Comparison of ENCODE assay signal across 19 mouse cellular contexts in the genomic region with DNA sequence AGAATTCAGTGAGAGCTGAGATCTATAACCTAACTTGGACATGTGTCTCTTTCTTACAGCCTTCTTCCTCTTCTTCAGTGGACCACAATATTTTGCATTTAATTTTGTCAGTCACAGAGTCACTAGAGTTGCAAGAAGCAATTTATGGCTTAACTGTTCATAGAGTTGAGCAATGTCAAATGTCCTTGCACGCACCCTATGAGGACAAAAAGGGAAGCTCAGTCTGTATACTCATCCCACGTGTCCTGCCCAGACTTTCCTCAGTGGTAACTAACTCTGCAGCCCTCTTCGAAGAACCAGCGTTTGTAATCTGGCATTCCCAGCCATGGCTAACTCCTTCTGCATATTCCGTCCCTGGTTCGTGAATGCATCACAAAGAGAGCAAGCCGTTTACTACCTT. TPM values are rescaled to one million over a fixed set of nuclear protein-coding genes. Genes with fewer than 3 reads are reported as not detected.
DNase-seq lines count a peak whose midpoint lies in the region; ATAC-seq and TF ChIP-seq lines count a peak whose summit lies in the region.
"Had no signal": no experiment of that assay in that cellular context is flagged by ENCODE, and none has a peak within 500 bp of the region (broad histone marks: within the 10 kb centered on the region; RNA-seq: fewer than 3 reads in every experiment).

No protein-coding gene starts in this region.

- TF ChIP-seq CTCF in lung, embryonic 14.5 days (IDR thresholded peaks at IDR 0.05; ENCODE audit: low read depth): no peak
- no peak for TF ChIP-seq CTCF in lung, adult 2 months (IDR thresholded peaks at IDR 0.05; ENCODE audit: insufficient read depth, low read length)
- TF ChIP-seq CTCF in forebrain, postnatal 0 days (IDR thresholded peaks at IDR 0.05; ENCODE audit: low read depth): no peak

- H3K36me3 ChIP-seq in lung, embryonic 14.5 days (ENCODE audit: insufficient read depth): no peaks in the 10 kb centered on the region
- no peaks in the 10 kb centered on the region for H3K36me3 ChIP-seq in liver, embryonic 16.5 days (ENCODE audit: control insufficient read depth, insufficient read depth)
- no peaks in the 10 kb centered on the region for H3K36me3 ChIP-seq in forebrain, postnatal 0 days (ENCODE audit: insufficient read depth)
- H3K36me3 ChIP-seq in midbrain, embryonic 14.5 days (ENCODE audit: control insufficient read depth, insufficient read depth, low read length): no peaks in the 10 kb centered on the region
- H3K36me3 ChIP-seq: embryonic facial prominence, embryonic 15.5 days; hindbrain, embryonic 13.5 days had no signal

- H3K9me3 ChIP-seq in lung, embryonic 14.5 days (ENCODE audit: low read depth, low read length): no peaks in the 10 kb centered on the region
- no peaks in the 10 kb centered on the region for H3K9me3 ChIP-seq in liver, embryonic 16.5 days (replicated peaks; ENCODE audit: control insufficient read depth, low read length)
- H3K9me3 ChIP-seq in forebrain, postnatal 0 days (ENCODE audit: low read length): no peaks in the 10 kb centered on the region
- H3K9me3 ChIP-seq in midbrain, embryonic 14.5 days (ENCODE audit: control insufficient read depth, low read length): no peaks in the 10 kb centered on the region
- H3K9me3 ChIP-seq: embryonic facial prominence, embryonic 15.5 days; forebrain, embryonic 13.5 days; hindbrain, embryonic 13.5 days had no signal

- H3K4me3 ChIP-seq in lung, embryonic 14.5 days (ENCODE audit: low read depth, low read length): no peak overlapping the region
- H3K4me3 ChIP-seq in lung, adult 2 months (replicated peaks; ENCODE audit: extremely low read depth, low read depth, low read length): no peak overlapping the region
- H3K4me3 ChIP-seq in liver, embryonic 16.5 days (ENCODE audit: low read depth, low read length): no peak overlapping the region
- H3K4me3 ChIP-seq in forebrain, postnatal 0 days (ENCODE audit: low read depth, low read length): no peak overlapping the region
- H3K4me3 ChIP-seq in midbrain, embryonic 14.5 days (replicated peaks; ENCODE audit: low read depth, low read length): no peak overlapping the region
- H3K4me3 ChIP-seq: embryonic facial prominence, embryonic 15.5 days; forebrain, embryonic 13.5 days; hindbrain, embryonic 13.5 days had no signal

- peak; percentile 33 for DNase-seq in lung, embryonic 14.5 days
- no peak for DNase-seq in lung, adult 2 months
- DNase-seq in adrenal gland, postnatal 36 days: peak; percentile 16 to 46
- DNase-seq in forebrain, postnatal 0 days: no peak
- no peak for DNase-seq in midbrain, embryonic 14.5 days
- DNase-seq: cerebellum, adult 11 months; gastrocnemius, postnatal 10 days; kidney, postnatal 10 days; thymus, adult 2 months had no signal

- ATAC-seq in lung, embryonic 14.5 days (ENCODE audit: insufficient read depth): peak; percentile 57; the same call in 1 of the 2 replicates
- peak; percentile 60; the same call in 1 of the 2 replicates for ATAC-seq in liver, embryonic 16.5 days (ENCODE audit: low read depth)
- peak; percentile 97 for ATAC-seq in neutrophil, adult 5-6 weeks (ENCODE audit: extremely low read depth, insufficient number of reproducible peaks, low FRiP score, poor library complexity, severe bottlenecking)
- no peak for ATAC-seq in forebrain, postnatal 0 days
- no peak for ATAC-seq in midbrain, embryonic 14.5 days (ENCODE audit: low FRiP score, low TSS enrichment)
- ATAC-seq: forebrain, embryonic 13.5 days; intestine, embryonic 16.5 days had no signal

- no peak for TF ChIP-seq POLR2A in lung, adult 2 months (IDR thresholded peaks at IDR 0.05; ENCODE audit: borderline replicate concordance, extremely low read depth, low read depth, low read length)

- H3K9ac ChIP-seq in lung, embryonic 14.5 days: no peak overlapping the region
- no peak overlapping the region for H3K9ac ChIP-seq in liver, embryonic 16.5 days (ENCODE audit: low read depth, low read length)
- no peak overlapping the region for H3K9ac ChIP-seq in forebrain, postnatal 0 days
- H3K9ac ChIP-seq in midbrain, embryonic 14.5 days (replicated peaks; ENCODE audit: low read length): no peak overlapping the region
- H3K9ac ChIP-seq: embryonic facial prominence, embryonic 15.5 days; forebrain, embryonic 13.5 days; hindbrain, embryonic 13.5 days had no signal

- WGBS in lung, embryonic 14.5 days: 40% methylated on average over 7 of the region's 7 CpGs
- whole genome bisulfite sequencing in lung, adult 2 months: 53% methylated on average over 7 of the region's 7 CpGs
- WGBS in liver, embryonic 16.5 days (ENCODE audit: insufficient replicate concordance): 33% methylated on average over 7 of the region's 7 CpGs
- 74% methylated on average over 7 of the region's 7 CpGs for WGBS in forebrain, postnatal 0 days
- 78% methylated on average over 7 of the region's 7 CpGs for WGBS in midbrain, embryonic 14.5 days

- H3K27me3 ChIP-seq in lung, embryonic 14.5 days (ENCODE audit: insufficient read depth, low read length): no peaks in the 10 kb centered on the region
- H3K27me3 ChIP-seq in liver, embryonic 16.5 days (ENCODE audit: control insufficient read depth, insufficient read depth, low read depth, low read length): no peaks in the 10 kb centered on the region
- H3K27me3 ChIP-seq in forebrain, postnatal 0 days (ENCODE audit: insufficient read depth, low read length): no peaks in the 10 kb centered on the region
- no peaks in the 10 kb centered on the region for H3K27me3 ChIP-seq in midbrain, embryonic 14.5 days (ENCODE audit: control insufficient read depth, insufficient read depth, low read length)
- H3K27me3 ChIP-seq: embryonic facial prominence, embryonic 15.5 days; forebrain, embryonic 13.5 days; hindbrain, embryonic 13.5 days had no signal

- H3K27ac ChIP-seq in lung, embryonic 14.5 days (ENCODE audit: low read depth): no peak overlapping the region
- H3K27ac ChIP-seq in liver, embryonic 16.5 days (ENCODE audit: low read length): no peak overlapping the region
- H3K27ac ChIP-seq in forebrain, postnatal 0 days (ENCODE audit: low read depth, low read length): no peak overlapping the region
- H3K27ac ChIP-seq in midbrain, embryonic 14.5 days (replicated peaks; ENCODE audit: low read depth, low read length): no peak overlapping the region
- H3K27ac ChIP-seq: embryonic facial prominence, embryonic 15.5 days; forebrain, embryonic 13.5 days; hindbrain, embryonic 13.5 days had no signal

- no peak overlapping the region for H3K4me2 ChIP-seq in lung, embryonic 14.5 days
- H3K4me2 ChIP-seq in liver, embryonic 16.5 days (ENCODE audit: low read depth, low read length): no peak overlapping the region
- H3K4me2 ChIP-seq in forebrain, postnatal 0 days (ENCODE audit: low read depth): no peak overlapping the region
- no peak overlapping the region for H3K4me2 ChIP-seq in midbrain, embryonic 14.5 days (ENCODE audit: low read length)
- H3K4me2 ChIP-seq: embryonic facial prominence, embryonic 15.5 days; forebrain, embryonic 13.5 days; hindbrain, embryonic 13.5 days had no signal

- peaks cover 7% of the 10 kb centered on the region; the same call in 1 of the 2 replicates for H3K4me1 ChIP-seq in lung, embryonic 14.5 days (ENCODE audit: insufficient read depth)
- H3K4me1 ChIP-seq in lung, adult 2 months (ENCODE audit: control insufficient read depth, insufficient read depth, low read length): peaks cover 6% of the 10 kb centered on the region
- no peaks in the 10 kb centered on the region for H3K4me1 ChIP-seq in liver, embryonic 16.5 days (ENCODE audit: control insufficient read depth, low read depth, low read length)
- no peaks in the 10 kb centered on the region for H3K4me1 ChIP-seq in forebrain, postnatal 0 days (ENCODE audit: insufficient read depth)
- no peaks in the 10 kb centered on the region for H3K4me1 ChIP-seq in midbrain, embryonic 14.5 days (ENCODE audit: control insufficient read depth, insufficient read depth, low read length)
- H3K4me1 ChIP-seq: embryonic facial prominence, embryonic 15.5 days; forebrain, embryonic 13.5 days; hindbrain, embryonic 13.5 days had no signal

RNA-seq across cellular contexts. Expression of a gene that starts 3.8 kb away (rescaled TPM):
- not detected in 2 replicates for polyA plus RNA-seq in lung, embryonic 14.5 days (2014; fragmentation: Nextera tagmentation; extraction: Ambion mirVana)
- polyA plus RNA-seq in lung, adult 2 months (2012; rRNA removed): 0.18 and 0.41 TPM in 2 replicates
- 1 to 10 TPM in 1 of 2 experiments, under 1 TPM in 1; 0.73 to 7.5 TPM for total RNA-seq in adrenal gland, postnatal 36 days (2021)
- 0.09 and 0.22 TPM in 2 replicates for polyA plus RNA-seq in liver, embryonic 16.5 days (2015; fragmentation: Nextera tagmentation; extraction: Ambion mirVana)
- 0.61 and 0.70 TPM in 2 replicates for total RNA-seq in neutrophil, adult 5-6 weeks (2017)
- not detected in 2 replicates for total RNA-seq in forebrain, postnatal 0 days (2014; rRNA removed)
- not detected in 2 replicates for polyA plus RNA-seq in forebrain, postnatal 0 days (2015; fragmentation: Nextera tagmentation; extraction: Ambion mirVana)
- not detected in 2 replicates for polyA plus RNA-seq in midbrain, embryonic 14.5 days (2014; fragmentation: Nextera tagmentation; extraction: Ambion mirVana)
- total RNA-seq: layer of hippocampus, postnatal 10 days; left cerebral cortex, postnatal 14 days had no signal
- polyA plus RNA-seq: embryonic facial prominence, embryonic 15.5 days; forebrain, embryonic 13.5 days; heart, embryonic 14.5 days; hindbrain, embryonic 13.5 days; intestine, embryonic 16.5 days; neural tube, embryonic 11.5 days had no signal

RNA-seq across cellular contexts. Expression of a gene that starts 9.1 kb away (rescaled TPM):
- 0.24 and 0.69 TPM in 2 replicates for polyA plus RNA-seq in lung, embryonic 14.5 days (2014; fragmentation: Nextera tagmentation; extraction: Ambion mirVana)
- polyA plus RNA-seq in lung, adult 2 months (2012; rRNA removed): 0.81 and 1.7 TPM in 2 replicates
- under 1 TPM; 0.17 to 0.20 TPM for total RNA-seq in adrenal gland, postnatal 36 days (2021)
- 15.8 and 20.0 TPM in 2 replicates for polyA plus RNA-seq in liver, embryonic 16.5 days (2015; fragmentation: Nextera tagmentation; extraction: Ambion mirVana)
- total RNA-seq in neutrophil, adult 5-6 weeks (2017): 249 and 267 TPM in 2 replicates
- total RNA-seq in forebrain, postnatal 0 days (2014; rRNA removed): 0.90 TPM in 1 of 2 replicates, not detected in the other
- 0.10 and 0.19 TPM in 2 replicates for polyA plus RNA-seq in forebrain, postnatal 0 days (2015; fragmentation: Nextera tagmentation; extraction: Ambion mirVana)
- not detected in 2 replicates for polyA plus RNA-seq in midbrain, embryonic 14.5 days (2014; fragmentation: Nextera tagmentation; extraction: Ambion mirVana)
- total RNA-seq: layer of hippocampus, postnatal 10 days; left cerebral cortex, postnatal 14 days had no signal
- polyA plus RNA-seq: forebrain, embryonic 13.5 days; neural tube, embryonic 11.5 days had no signal

Comparison
In these comparisons a context has a peak if more than half of its experiments do, and no peak if none do; other contexts are left out.
1. DNase-seq: peak in lung, embryonic 14.5 days (single experiment) and adrenal gland, postnatal 36 days (2 of 2); none in lung, adult 2 months (single experiment), forebrain, postnatal 0 days (single experiment) and midbrain, embryonic 14.5 days (single experiment).
2. ATAC-seq: peak in lung, embryonic 14.5 days (single experiment), liver, embryonic 16.5 days (single experiment) and neutrophil, adult 5-6 weeks (single experiment); none in forebrain, postnatal 0 days (single experiment) and midbrain, embryonic 14.5 days (single experiment).